Mouse (Mus musculus) intestine, postnatal 0 days (tissue): ENCODE measurements around the gene Il4. TPM values are rescaled to one million over a fixed set of nuclear protein-coding genes. Genes with fewer than 3 reads are reported as not detected.

Experiments used
- ATAC-seq: fragments of 200-750 bp; cut with Nextera tagmentation; 2 replicates; pipeline ENCODE4 v1.8.0; 2017; ENCODE audit warnings: mild to moderate bottlenecking, moderate TSS enrichment, moderate library complexity
- H3K27ac ChIP-seq: fragments of 300-500 bp; sonication (generic); 2 replicates; pipeline ENCODE4 v1.5.1; 2014; ENCODE audit warnings: mild to moderate bottlenecking, low read depth, low read length, moderate library complexity
- H3K27me3 ChIP-seq: fragments of 300-500 bp; sonication (generic); replicated peaks from 2 replicates; pipeline ENCODE4 v1.6.1; 2014; ENCODE audit warnings: low read length, mixed read lengths; ENCODE audit not compliant: control insufficient read depth, insufficient read depth
- H3K36me3 ChIP-seq: fragments of 300-500 bp; sonication (generic); 2 replicates; pipeline ENCODE4 v1.6.1; 2014; ENCODE audit warnings: mild to moderate bottlenecking, moderate library complexity; ENCODE audit not compliant: control insufficient read depth, insufficient read depth
- H3K4me1 ChIP-seq: fragments of 300-500 bp; sonication (generic); replicated peaks from 2 replicates; pipeline ENCODE4 v1.6.1; 2014; ENCODE audit warnings: antibody characterized with exemption, low read length, mixed read lengths; ENCODE audit not compliant: control insufficient read depth, insufficient read depth
- H3K4me2 ChIP-seq: fragments of 300-500 bp; sonication (generic); replicated peaks from 2 replicates; pipeline ENCODE4 v1.6.1; 2014; ENCODE audit warnings: low read depth, mild to moderate bottlenecking, moderate library complexity
- H3K4me3 ChIP-seq: fragments of 300-500 bp; sonication (generic); 2 replicates; pipeline ENCODE4 v1.5.1; 2014; ENCODE audit warnings: low read depth, low read length
- H3K9ac ChIP-seq: fragments of 300-500 bp; sonication (generic); 2 replicates; pipeline ENCODE4 v1.6.1; 2014; ENCODE audit warnings: mild to moderate bottlenecking, low read depth, low read length
- H3K9me3 ChIP-seq: fragments of 300-500 bp; sonication (generic); 2 replicates; pipeline ENCODE4 v1.6.1; 2016; ENCODE audit warnings: mixed run types; ENCODE audit not compliant: control insufficient read depth
- CTCF ChIP-seq: sonication (generic); IDR thresholded peaks from 2 replicates; pipeline ENCODE4 v1.5.1; 2016; ENCODE audit warnings: low read depth, mild to moderate bottlenecking, control low read depth, antibody characterized with exemption, moderate library complexity
- WGBS: fragments of 180-500 bp; shearing (Covaris S2); extraction: QIAGEN DNeasy Blood & Tissue Kit; methylation state at CpG from one replicate; pipeline ENCODE4 v1.1.7; 2014; 5-methylcytosine and 5-hydroxymethylcytosine counted together
- polyA plus RNA-seq: library from polyadenylated mRNA; unstranded; fragments of >200 nt; fragmentation: Nextera tagmentation; extraction: Ambion mirVana; gene quantifications from 2 replicates; pipeline ENCODE4 v1.2.1, GENCODE M21; 2015

Il4 gene
- polyA plus RNA-seq, 1 experiment from 2014 or later, result 0.29 TPM

DNA sequence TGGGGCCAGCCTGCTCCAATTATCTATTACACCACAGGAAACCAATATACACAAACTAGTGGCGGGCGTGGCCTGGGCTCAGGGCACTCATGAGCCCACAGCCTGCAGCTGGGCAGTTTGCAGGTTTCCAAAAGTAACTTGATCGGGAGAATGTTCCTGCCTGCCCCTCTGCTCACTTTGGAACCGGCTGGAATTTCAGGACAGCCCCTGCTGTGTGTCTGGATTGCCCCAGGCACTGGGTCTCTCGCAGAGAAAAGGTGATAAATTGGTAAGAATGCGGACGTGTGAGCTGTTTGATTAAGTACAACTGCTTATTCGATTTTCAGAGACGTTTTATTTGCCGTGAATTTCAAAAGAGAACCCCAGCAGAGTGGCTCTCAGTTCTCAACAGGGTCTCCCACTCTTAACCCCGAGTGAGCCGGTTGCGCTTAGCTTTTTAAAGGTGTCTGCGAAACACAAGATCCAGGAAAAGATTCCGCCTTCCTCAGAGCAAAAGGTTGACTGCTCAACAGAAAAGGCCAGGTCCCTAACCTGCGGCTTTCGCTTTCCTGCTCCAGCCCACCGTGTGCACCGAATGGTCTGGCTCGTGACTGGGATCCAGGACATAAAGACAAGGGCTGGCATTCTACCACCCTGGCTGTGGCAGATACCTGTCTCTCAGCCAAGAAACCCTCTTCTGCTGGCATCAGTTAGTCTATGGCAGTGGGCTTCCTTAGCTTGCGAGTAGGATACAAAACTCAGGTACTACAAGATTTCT is 18.8 kb upstream of the Il4 start:
- Histone ChIP-seq H3K9ac (no peak overlapping the region), H3K4me3 (no peak overlapping the region), H3K36me3 (no peaks in the 10 kb centered on the region), H3K9me3 (no peaks in the 10 kb centered on the region), H3K27ac (no peak overlapping the region), H3K4me1 (no peaks in the 10 kb centered on the region), H3K4me2 (no peak overlapping the region), H3K27me3 (peaks cover 13% of the 10 kb centered on the region; the same call in 1 of the 2 replicates)
- no peak for TF ChIP-seq CTCF
- ATAC-seq, result no peak
- 27% methylated on average over 21 of the region's 21 CpGs for WGBS

DNA sequence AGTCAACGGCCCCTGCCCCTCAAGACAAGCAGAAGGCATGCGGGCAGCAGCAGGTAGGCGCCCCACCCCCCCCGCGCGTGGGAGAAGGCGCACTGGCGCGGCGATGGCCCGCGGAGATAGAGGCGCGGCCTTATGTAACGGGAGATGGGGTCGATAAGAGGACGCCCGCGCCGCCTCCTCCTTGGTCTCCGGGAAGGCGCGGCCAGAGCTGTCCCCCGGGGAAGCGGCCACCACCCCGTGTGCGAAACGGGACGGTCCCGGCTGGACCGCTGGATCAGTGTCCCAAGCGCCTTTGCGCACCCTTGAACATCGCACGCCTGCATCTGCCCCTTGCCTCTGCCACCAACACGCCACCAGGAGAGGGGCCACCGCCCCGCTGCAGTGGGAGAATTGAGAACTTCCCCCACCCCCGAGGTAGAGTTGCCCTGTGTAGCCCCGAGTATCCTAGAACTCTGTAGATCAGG is 17.7 kb upstream of the Il4 start:
- Histone ChIP-seq H3K9ac (no peak overlapping the region), H3K9me3 (no peaks in the 10 kb centered on the region), H3K4me3 (peak overlapping the region; percentile 31), H3K27ac (no peak overlapping the region), H3K4me2 (peak overlapping the region; percentile 63), H3K36me3 (no peaks in the 10 kb centered on the region), H3K27me3 (peaks cover 13% of the 10 kb centered on the region; the same call in 1 of the 2 replicates), H3K4me1 (no peaks in the 10 kb centered on the region)
- WGBS, result 2% methylated on average over 33 of the region's 40 CpGs
- no peak for TF ChIP-seq CTCF
- ATAC-seq, result 0 out of 2 replicates have a peak, but pooled peaks have one; percentile 10

DNA sequence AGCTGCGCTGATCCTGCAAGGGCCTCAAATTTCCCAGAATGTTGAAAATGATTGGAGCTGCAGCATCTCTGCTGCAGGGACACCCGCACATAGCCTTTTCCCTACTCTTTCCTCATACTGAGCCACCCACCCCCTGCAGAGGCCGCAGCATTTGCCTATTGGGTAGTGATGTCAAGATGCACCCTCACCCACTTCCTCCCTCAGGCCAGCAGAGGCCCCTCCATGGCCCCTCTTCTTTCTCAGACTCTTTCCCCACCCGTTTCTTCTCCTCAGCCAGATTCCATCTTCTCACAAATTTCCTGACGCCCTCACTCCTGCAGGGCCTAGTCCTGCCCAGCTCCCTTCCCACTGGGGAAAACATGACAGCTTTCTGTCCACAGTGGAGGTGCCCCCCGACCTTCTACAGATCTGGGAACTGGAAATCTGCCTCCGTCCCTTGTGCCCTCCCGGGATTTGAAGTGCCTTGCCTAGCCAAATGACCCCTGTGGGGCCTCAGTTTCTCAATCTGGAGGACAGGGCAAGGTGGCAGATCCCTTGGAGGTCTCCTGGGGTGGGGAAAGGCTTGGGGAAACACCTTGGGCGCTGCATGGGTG is 17.2 kb upstream of the Il4 start:
- no peaks in the 10 kb centered on the region for H3K36me3 ChIP-seq
- no peak for ATAC-seq
- no peak overlapping the region for H3K27ac ChIP-seq
- no peak for TF ChIP-seq CTCF
- H3K9me3 ChIP-seq, result no peaks in the 10 kb centered on the region
- no peaks in the 10 kb centered on the region for H3K4me1 ChIP-seq
- peaks cover 13% of the 10 kb centered on the region; the same call in 1 of the 2 replicates for H3K27me3 ChIP-seq
- WGBS, result 53% methylated on average over 9 of the region's 9 CpGs
- no peak overlapping the region for H3K9ac ChIP-seq
- peak overlapping the region; percentile 31 for H3K4me3 ChIP-seq
- peak overlapping the region; percentile 63 for H3K4me2 ChIP-seq

DNA sequence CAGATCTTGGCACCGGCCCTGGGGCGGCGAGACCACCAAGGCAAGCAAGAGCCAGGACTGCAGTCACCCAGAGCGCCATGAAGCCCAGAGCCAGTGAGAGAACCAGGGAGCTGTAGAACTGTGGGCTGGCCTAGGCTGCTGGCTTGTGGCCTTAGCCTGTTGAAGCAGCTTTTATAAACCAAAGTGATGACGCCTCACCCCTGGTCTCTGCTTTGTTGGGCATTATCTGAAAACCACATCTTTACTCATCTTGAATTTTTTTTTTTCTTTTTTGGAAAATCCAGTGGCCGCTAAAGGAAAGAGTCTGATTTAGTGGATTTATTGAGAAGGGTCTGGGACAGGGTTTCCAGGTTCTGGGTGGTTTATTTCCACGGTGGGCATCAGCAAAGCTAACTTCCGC is 16.1 kb upstream of the Il4 start, which contains the start of gene Il13:
Gene Il13 (minus strand): TSS at position 147 of the 400 bp plus-strand sequence.
- Histone ChIP-seq H3K4me2 (no peak within 1 kb of the TSS), H3K36me3 (no peaks in the 10 kb centered on the region), H3K4me3 (no peak within 1 kb of the TSS)

DNA sequence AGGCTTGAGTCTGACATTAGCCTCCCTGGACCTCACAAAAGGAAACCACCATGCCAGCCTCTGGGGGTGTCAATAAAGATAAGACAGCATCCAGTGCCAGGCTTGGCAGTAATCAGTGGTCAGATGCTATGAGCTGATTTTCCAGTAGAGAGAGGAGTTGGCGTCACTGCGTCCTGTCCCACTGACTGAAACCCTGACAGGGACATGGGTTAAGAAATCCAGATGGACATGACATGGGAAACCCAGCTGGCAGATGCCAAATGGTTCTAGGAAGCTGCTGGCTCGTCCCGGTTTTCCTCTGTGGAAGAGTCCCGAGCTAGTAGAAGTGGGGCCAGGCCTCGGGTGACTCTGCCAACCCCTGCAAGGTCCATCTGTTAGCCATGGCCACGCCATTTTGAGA is 15.2 kb upstream of the Il4 start:
- no peak for ATAC-seq
- no peak overlapping the region for H3K9ac ChIP-seq
- peaks cover 13% of the 10 kb centered on the region; the same call in 1 of the 2 replicates for H3K27me3 ChIP-seq
- no peaks in the 10 kb centered on the region for H3K4me1 ChIP-seq
- no peak overlapping the region for H3K27ac ChIP-seq
- no peaks in the 10 kb centered on the region for H3K9me3 ChIP-seq
- H3K4me2 ChIP-seq, result no peak overlapping the region
- no peak overlapping the region for H3K4me3 ChIP-seq
- TF ChIP-seq CTCF, result no peak
- WGBS, result 85% methylated on average over 7 of the region's 7 CpGs
- H3K36me3 ChIP-seq, result no peaks in the 10 kb centered on the region

More for the DNA sequence above, 16.1 kb upstream of the Il4 start, which contains the start of gene Il13:
- no peak within 1 kb of the TSS for H3K9ac ChIP-seq
- no peak within 1 kb of the TSS for H3K27ac ChIP-seq
- 92% methylated on average over 8 of the region's 8 CpGs for WGBS
- H3K27me3 ChIP-seq, result peaks cover 13% of the 10 kb centered on the region; the same call in 1 of the 2 replicates
- ATAC-seq, result no peak
- H3K4me1 ChIP-seq, result no peaks in the 10 kb centered on the region
- no peaks in the 10 kb centered on the region for H3K9me3 ChIP-seq
- no peak for TF ChIP-seq CTCF

DNA sequence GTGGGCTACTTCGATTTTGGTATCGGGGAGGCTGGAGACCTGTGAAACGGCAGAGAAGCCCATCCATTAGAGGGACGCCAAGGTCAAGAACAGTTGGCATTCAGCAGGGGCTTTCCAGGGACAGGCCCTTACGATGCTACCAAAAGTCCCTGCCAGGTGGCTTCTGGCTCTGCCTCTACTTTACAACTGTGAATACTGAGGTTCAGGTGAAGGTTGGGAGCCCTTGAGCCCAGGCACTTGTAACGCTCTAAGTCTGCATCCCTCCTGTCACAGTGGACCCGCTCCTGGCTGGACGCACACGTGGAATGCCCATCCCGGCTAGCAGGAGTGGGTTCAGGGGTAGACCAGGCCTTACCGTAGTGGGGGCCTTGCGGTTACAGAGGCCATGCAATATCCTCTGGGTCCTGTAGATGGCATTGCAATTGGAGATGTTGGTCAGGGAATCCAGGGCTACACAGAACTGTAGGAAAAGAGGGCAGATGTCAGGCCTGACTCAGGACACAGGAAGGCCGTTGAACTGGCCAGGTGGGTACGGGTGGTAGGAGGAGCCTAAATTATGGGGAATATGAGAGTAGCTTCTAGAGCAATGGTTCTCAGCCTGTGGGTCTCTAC is 13.8 kb upstream of the Il4 start:
- 78% methylated on average over 14 of the region's 14 CpGs for WGBS
- H3K27me3 ChIP-seq, result peaks cover 13% of the 10 kb centered on the region; the same call in 1 of the 2 replicates
- no peak overlapping the region for H3K27ac ChIP-seq
- H3K4me3 ChIP-seq, result no peak overlapping the region
- H3K9me3 ChIP-seq, result no peaks in the 10 kb centered on the region
- TF ChIP-seq CTCF, result peak; percentile 57
- ATAC-seq, result no peak
- H3K4me1 ChIP-seq, result no peaks in the 10 kb centered on the region
- no peak overlapping the region for H3K9ac ChIP-seq
- no peak overlapping the region for H3K4me2 ChIP-seq
- H3K36me3 ChIP-seq, result no peaks in the 10 kb centered on the region; the same call in 1 of the 2 replicates
